Mouse (Mus musculus) spleen, postnatal 10 days (tissue): Measurements from ENCODE around the gene Zdhhc5.
"Not testable (repeated sequence)": the region's sequence is repeated elsewhere in the genome, so short reads cannot be mapped to it uniquely, and the experiment has no call there.

Source experiments
- DNase-seq, 2 experiments: peaks; one replicate each; pipeline ENCODE4 v3.0.0; 2021 to 2022; ENCODE audit warnings: low spot score in 2 of 2

Gene Zdhhc5

DNA sequence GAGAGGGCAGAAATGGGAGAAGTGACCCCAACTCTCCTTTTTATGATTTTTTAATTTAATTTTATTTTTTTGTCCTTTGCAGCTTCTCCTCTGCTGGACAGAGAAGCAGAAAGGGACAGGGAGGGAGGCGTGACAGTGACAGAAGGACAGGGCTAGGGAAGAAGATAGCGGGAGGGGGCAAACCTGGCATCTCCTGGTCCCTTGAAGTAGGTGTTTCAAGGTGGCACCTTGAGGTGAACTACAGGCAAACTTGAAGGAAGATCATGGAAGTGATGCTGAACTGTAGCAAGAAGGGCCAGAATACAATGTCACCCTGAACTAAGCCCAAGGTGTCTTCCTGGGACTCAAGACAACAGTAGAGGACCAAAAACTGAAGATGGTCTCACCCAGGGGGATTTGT is 19.9 kb upstream of the Zdhhc5 start:
- DNase-seq, result peak in 1 of 2 experiments; percentile 39

DNA sequence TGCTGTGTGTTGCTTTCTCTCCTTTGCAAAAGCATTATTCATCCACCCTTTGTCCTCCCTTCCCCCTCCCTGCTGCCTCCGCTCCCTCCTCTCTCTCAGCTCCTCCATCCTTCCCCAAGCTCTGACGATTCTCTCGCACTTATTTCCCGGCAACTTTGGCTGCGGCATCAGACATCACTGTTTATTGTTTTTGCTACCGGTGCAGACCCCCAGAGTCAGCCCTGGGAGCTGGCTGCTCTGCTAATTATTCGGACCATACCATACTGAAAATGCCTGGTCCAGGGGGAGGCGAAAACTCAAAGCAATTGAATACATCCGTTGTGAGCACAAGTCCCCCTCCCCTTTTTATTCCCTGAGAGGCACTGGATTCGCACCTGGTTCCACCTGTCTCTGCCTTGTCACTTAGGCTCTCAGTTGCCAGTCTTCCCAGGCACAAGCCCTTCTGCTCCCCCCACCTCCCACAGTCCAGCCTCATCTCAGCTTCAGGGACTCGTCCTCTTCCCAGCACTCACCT is 19.4 kb upstream of the Zdhhc5 start:
- DNase-seq, result peak; percentile 53 to 69

- DNase-seq, result peak in 1 of 2 experiments; percentile 76
These were observed 18.8 kb upstream of the Zdhhc5 start, which contains the start of gene Ypel4 for GRCm38 (mm10) chr2:84733579-84734300. Gene Ypel4, plus strand, starts transcription at chr2:84734058.

DNA sequence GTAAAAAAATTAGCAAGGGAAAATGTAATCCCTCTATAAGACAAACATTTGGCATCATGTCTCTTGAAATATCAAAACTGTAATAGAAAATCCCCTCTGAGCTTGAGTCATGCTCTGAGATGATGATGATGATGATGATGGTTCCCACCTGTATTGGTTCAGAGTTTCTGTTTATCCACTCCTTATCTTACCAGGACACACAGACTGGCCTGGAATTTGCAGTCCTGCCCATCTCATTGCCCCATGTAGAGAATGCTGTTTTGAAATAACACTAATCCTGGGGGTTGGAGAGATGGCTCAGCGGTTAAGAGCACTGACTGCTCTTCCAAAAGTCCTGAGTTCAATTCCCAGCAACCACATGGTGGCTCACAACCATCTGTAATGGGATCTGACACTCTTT is 17.4 kb upstream of the Zdhhc5 start:
- DNase-seq, result no peak

- DNase-seq, result no peak
These were observed 16.2 kb upstream of the Zdhhc5 start for GRCm38 (mm10) chr2:84731206-84731605.

DNA sequence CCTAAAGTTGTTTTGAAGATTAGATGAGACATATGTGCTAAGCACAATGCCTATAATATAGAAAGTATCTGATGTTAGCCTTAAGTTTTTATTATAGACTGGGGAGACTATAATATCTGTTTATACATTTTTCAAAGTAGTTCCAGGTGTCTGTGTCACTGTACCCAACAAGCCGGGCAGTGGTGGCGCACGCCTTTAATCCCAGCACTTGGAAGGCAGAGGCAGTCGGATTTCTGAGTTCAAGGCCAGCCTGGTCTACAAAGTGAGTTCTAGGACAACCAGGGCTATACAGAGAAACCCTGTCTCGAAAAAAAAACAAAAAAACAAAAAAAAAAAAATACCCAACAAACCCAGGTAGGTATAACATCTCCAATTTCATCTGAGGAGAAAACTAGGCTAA is 13.2 kb upstream of the Zdhhc5 start:
- not testable (repeated sequence) for DNase-seq

GRCm38 (mm10) chr2:84727172-84727858 is 12.3 kb upstream of the Zdhhc5 start, which contains the start of gene Clp1:
Gene Clp1, minus strand, starts transcription at chr2:84727350.
- peak; percentile 92 to 98 for DNase-seq

- no peak for DNase-seq
These were observed 11.7 kb upstream of the Zdhhc5 start for GRCm38 (mm10) chr2:84726716-84727115.

DNA sequence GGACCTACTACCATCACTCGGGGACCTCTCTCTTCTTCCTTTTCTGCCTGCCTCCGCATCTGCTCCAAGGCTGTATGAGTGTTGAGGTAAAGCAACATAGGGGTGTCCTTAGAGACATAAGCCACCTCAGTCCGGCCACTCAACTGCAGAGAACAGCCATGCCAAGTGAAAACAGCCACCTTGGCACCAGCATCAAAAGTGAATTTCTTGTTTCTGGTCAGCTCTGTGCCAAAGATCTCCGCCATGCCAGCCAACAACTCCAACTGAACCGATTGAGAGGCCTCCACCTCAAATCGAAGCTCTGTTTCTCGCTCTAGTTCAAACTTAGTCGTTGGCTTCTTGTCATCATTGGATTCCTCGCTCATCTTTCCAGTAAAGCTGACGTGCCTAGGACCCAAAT is 10.8 kb upstream of the Zdhhc5 start:
- no peak for DNase-seq

GRCm38 (mm10) chr2:84723856-84724255 is 8.9 kb upstream of the Zdhhc5 start:
- no peak for DNase-seq

DNA sequence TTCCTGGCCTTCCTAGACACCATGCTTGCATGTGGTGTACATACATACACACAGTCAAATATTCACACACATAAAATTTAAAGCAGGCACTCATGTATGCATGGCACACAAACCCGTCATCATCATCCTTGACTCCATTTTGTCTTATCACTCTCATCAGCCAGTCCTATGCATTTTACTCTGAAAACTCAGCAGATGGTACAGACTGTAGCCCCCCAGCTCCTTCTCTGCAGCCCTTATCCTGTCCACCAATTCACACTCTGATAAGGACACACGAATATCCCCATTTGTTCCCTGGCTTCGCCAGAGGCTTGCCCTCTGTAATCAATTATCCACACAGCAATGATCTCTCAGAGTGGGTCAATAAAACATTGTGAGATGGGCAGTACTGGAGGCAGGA is 6.2 kb upstream of the Zdhhc5 start:
- DNase-seq, result no peak

GRCm38 (mm10) chr2:84720718-84721117 is 5.7 kb upstream of the Zdhhc5 start:
- no peak for DNase-seq

DNA sequence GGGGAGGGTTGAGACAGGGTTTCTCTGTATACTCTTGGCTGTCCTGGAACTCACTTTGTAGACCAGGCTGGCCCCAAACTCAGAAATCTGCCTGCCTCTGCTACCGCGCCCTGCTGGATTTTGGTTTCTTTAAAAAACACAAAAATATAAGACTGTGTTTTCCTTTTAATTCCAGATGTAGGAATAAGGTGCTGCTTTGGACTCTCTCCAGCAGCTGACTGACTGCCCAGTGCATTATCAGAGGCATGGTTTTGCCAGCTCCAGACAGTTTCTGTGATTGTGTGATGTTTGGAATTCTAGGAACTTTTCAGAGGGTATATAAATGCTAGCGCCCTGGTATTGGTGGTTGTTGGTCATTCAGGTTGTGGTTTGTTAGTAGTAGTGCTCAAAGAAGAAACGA is 2.4 kb upstream of the Zdhhc5 start:
- no peak for DNase-seq

- DNase-seq, result peak in 1 of 2 experiments; percentile 34
These were observed 1.7 kb upstream of the Zdhhc5 start for GRCm38 (mm10) chr2:84716423-84717355.

DNA sequence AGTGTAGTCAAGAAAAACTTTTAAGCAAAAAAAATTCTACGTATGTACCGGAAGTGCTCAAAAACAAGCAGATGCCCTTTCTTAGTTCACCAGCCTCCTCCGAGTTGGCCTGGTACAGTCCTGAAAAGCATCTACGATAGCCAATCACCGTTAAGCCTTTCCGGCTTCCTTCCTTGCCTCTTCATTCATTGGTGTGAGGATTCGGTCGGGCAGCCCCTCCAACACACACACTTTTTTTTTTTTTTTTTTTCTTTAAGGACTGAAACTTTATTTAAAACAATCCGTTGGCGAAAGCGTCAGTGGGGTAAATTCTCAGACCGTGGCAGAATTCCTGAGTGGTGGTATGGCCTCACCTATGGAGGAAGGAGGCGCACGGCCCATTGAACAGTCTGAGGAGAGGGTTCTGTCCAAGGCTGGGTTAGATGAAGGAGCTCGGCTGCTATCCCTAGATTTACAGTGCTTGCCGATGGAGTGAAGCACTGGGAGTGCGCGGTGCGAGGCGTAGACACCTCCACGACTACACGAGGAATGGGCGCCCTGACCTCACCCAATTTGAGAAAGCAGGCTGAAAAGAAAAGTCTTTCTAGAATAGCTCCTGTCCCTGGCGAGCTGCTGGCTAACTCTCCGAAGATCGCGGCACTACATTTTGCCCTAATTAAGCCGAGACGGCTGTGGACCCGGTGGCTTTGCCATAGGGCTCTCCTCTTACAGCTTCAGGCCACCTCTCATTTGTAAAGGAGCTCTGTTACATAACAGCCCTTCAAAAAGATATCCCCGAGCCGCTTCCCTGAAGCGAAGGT is 782 bp upstream of the Zdhhc5 start:
- peak; percentile 82 to 83 for DNase-seq

- no peak for DNase-seq
These were observed 564 bp downstream of the Zdhhc5 start for GRCm38 (mm10) chr2:84714422-84714810.

- DNase-seq, result no peak
These were observed 3.1 kb downstream of the Zdhhc5 start for GRCm38 (mm10) chr2:84711898-84712297.

DNA sequence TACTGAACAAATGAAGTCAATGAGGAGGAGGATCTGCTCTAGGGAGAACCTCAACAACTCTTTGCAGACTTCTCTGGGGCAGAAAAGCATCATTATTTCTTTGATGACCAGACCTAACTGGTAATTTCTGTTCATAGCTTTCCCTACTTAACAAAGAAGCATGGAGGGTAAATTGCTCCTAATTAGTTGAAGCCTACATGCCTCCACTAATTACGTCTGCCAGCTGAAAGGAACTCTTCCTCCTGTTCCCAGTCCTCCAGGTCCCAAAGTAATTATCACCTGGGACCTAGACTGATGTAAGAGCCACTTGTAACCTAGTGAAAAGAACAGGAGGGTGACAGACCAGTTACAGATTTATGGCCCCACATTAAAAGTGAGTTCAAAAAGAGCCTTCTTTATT is 7.5 kb downstream of the Zdhhc5 start:
- DNase-seq, result no peak

DNA sequence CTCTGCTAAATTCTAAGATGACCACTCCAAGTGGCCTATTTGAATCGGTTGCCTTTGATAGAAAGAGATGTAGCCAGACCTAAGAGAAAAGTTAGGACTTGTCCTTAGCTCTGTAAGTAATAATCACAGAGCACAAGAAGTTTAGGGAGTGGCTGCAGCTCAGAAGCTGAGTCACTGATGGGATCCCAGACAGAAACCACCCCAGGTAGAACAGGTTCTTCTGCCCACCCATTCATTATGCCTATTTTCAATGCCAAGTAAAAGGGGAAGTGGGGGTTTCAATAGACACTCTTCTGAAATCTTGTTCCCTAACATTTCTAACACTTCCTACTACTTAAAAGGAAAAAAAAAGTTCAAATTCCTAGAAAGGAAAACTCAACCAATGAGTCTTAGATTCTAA is 9.7 kb downstream of the Zdhhc5 start:
- DNase-seq, result no peak

DNA sequence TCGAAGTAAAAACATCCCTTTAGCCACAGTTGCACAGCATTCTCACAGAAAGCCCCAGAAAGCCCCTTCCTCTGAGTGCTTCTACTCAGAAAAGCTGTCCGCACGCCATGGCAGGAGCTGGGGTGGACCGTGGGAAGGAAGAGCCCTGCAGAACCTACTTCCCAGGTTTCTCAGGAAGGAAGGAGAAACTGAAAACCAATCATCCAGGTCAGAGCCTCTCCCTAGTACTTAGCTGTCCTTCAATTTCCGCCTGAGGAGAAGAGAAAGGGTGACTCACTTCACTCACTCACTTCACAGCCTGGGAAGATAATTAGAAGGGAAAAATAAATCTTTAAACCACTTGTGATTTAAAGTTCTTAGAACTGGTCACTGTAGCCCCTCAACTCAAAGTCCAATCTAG is 10.7 kb downstream of the Zdhhc5 start:
- no peak for DNase-seq

DNA sequence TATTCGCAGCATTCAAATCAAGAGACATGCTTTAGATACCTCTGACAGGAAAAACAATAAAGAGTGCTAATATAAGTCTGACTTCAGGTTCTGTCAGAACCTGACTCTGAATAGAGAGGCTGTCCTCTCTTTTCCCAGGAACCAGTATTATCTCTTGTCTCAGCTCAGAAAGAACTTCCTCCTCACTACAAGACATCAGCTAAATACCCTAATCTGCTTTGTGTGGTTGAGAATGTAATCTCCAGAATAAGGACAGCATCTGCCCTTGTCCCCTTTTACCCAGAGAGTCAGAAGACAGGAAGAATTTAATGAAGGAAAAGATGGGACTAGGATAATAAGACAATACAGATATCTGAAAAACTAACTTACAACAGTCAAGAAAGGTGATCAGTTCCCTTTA is 11.5 kb downstream of the Zdhhc5 start:
- no peak for DNase-seq
